Comparison of ENCODE assay signal across 26 mouse cellular contexts in the genomic region with DNA sequence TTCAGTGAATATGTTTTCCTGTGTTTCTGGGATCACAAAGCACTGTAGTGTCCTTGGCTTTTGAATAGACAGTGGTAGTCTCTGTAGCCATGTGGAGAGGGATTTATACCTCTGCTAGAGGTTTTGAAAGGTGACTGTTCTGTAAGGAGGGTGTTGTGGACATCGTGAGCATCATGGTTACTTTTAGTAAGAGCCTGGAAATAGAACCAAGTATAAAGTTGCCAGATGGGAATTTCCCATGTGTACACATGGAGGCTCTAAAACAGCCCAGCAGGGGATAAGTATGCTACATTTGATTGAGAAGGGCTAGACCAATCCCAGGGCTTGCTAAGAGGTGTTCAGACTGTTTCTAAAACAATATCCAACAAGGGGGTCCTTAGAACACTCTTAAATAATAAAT.
"Had no signal": no experiment of that assay in that cellular context is flagged by ENCODE, and none has a peak within 500 bp of the region (broad histone marks: within the 10 kb centered on the region; RNA-seq: fewer than 3 reads in every experiment).

No protein-coding gene starts in this region.

- H3K9me3 ChIP-seq: heart, embryonic 12.5 days; hindbrain, embryonic 10.5 days; hindbrain, embryonic 12.5 days; intestine, embryonic 15.5 days; limb, embryonic 10.5 days; limb, embryonic 12.5 days; liver, embryonic 13.5 days; liver, embryonic 15.5 days had no signal

- H3K9ac ChIP-seq: heart, embryonic 12.5 days; hindbrain, embryonic 12.5 days; hindbrain, embryonic 14.5 days; intestine, embryonic 15.5 days; limb, embryonic 12.5 days; liver, embryonic 13.5 days; liver, embryonic 15.5 days had no signal

- H3K27ac ChIP-seq: heart, adult 2 months; hindbrain, embryonic 10.5 days; hindbrain, embryonic 12.5 days; hindbrain, embryonic 14.5 days; intestine, embryonic 15.5 days; layer of hippocampus, adult 2 months; left cerebral cortex, adult 2 months; limb, embryonic 10.5 days; limb, embryonic 12.5 days; liver, embryonic 13.5 days; liver, embryonic 15.5 days had no signal

- H3K4me3 ChIP-seq: heart, adult 2 months; heart, embryonic 12.5 days; hindbrain, embryonic 10.5 days; hindbrain, embryonic 12.5 days; intestine, embryonic 15.5 days; layer of hippocampus, adult 2 months; left cerebral cortex, adult 2 months; limb, embryonic 10.5 days; limb, embryonic 12.5 days; liver, embryonic 13.5 days; liver, embryonic 15.5 days had no signal

- H3K4me1 ChIP-seq: hindbrain, embryonic 10.5 days; hindbrain, embryonic 12.5 days; intestine, embryonic 15.5 days; limb, embryonic 10.5 days; limb, embryonic 12.5 days; liver, embryonic 13.5 days; liver, embryonic 15.5 days had no signal

- ATAC-seq: hindbrain, embryonic 16.5 days; inflammation-experienced regulatory T-cells, adult 6 months; intestine, embryonic 15.5 days; intestine, postnatal 0 days had no signal

- DNase-seq: gastrocnemius, postnatal 10 days; gastrocnemius, postnatal 25 days; heart, adult 2 months; heart, postnatal 14 days; heart, postnatal 36 days; kidney, adult 18-20 months; kidney, adult 8-10 months; kidney, postnatal 10 days; kidney, postnatal 25 days; kidney, postnatal 4 days; liver; liver, embryonic 13.5 days had no signal

- H3K36me3 ChIP-seq: heart, embryonic 12.5 days; hindbrain, embryonic 10.5 days; hindbrain, embryonic 12.5 days; intestine, embryonic 15.5 days; limb, embryonic 10.5 days; limb, embryonic 12.5 days; liver, embryonic 13.5 days; liver, embryonic 15.5 days had no signal

- H3K27me3 ChIP-seq: heart, embryonic 12.5 days; hindbrain, embryonic 12.5 days; intestine, embryonic 15.5 days; limb, embryonic 12.5 days; liver, embryonic 13.5 days; liver, embryonic 15.5 days had no signal

- H3K4me2 ChIP-seq: heart, embryonic 12.5 days; hindbrain, embryonic 12.5 days; hindbrain, embryonic 14.5 days; intestine, embryonic 15.5 days; limb, embryonic 12.5 days; liver, embryonic 11.5 days; liver, embryonic 13.5 days; liver, embryonic 15.5 days had no signal
